28 mouse cellular contexts compared by ENCODE assay signal in genomic region chr8:119794689-119795088, GRCm38 (mm10). TPM values are rescaled to one million over a fixed set of nuclear protein-coding genes. Genes with fewer than 3 reads are reported as not detected.
A peak's percentile ranks its signal among the peaks of the same experiment; 100 is the strongest.
DNase-seq lines count a peak whose midpoint lies in the region; ATAC-seq and TF ChIP-seq lines count a peak whose summit lies in the region.
"Had no signal": no experiment of that assay in that cellular context is flagged by ENCODE, and none has a peak within 500 bp of the region (broad histone marks: within the 10 kb centered on the region; RNA-seq: fewer than 3 reads in every experiment).

No protein-coding gene starts in this region.

- no peak for TF ChIP-seq CTCF in kidney, adult 2 months (conservative IDR thresholded peaks at IDR 0.05; ENCODE audit: insufficient read depth, insufficient read length, low read depth, low read length)

- no peak for TF ChIP-seq POLR2A in kidney, adult 2 months (IDR thresholded peaks at IDR 0.05; ENCODE audit: low read depth, low read length)

- H3K4me3 ChIP-seq in hindbrain, embryonic 10.5 days = no peak overlapping the region
- no peak overlapping the region for H3K4me3 ChIP-seq in hindbrain, embryonic 12.5 days
- no peak overlapping the region for H3K4me3 ChIP-seq in kidney, embryonic 15.5 days (replicated peaks)
- no peak overlapping the region for H3K4me3 ChIP-seq in kidney, adult 2 months (ENCODE audit: insufficient read depth, low read depth, low read length)
- no peak overlapping the region for H3K4me3 ChIP-seq in limb, embryonic 10.5 days
- H3K4me3 ChIP-seq: embryonic facial prominence, embryonic 12.5 days; embryonic facial prominence, embryonic 15.5 days; forebrain, embryonic 13.5 days; heart, adult 2 months; heart, embryonic 10.5 days; heart, embryonic 13.5 days had no signal

- no peaks in the 10 kb centered on the region for H3K36me3 ChIP-seq in hindbrain, embryonic 10.5 days
- no peaks in the 10 kb centered on the region for H3K36me3 ChIP-seq in hindbrain, embryonic 12.5 days
- H3K36me3 ChIP-seq in kidney, embryonic 15.5 days = no peaks in the 10 kb centered on the region
- H3K36me3 ChIP-seq in kidney, adult 2 months (ENCODE audit: control insufficient read depth, insufficient read depth, low read length) = no peaks in the 10 kb centered on the region
- H3K36me3 ChIP-seq in limb, embryonic 10.5 days = no peaks in the 10 kb centered on the region
- H3K36me3 ChIP-seq: embryonic facial prominence, embryonic 12.5 days; embryonic facial prominence, embryonic 15.5 days; heart, embryonic 10.5 days; heart, embryonic 13.5 days had no signal

- ATAC-seq in hindbrain, embryonic 12.5 days (ENCODE audit: low FRiP score) = no peak
- no peak for ATAC-seq in kidney, embryonic 15.5 days (replicated peaks; ENCODE audit: low FRiP score)
- ATAC-seq: activated CD4-positive, CD25-positive, alpha-beta regulatory T cell, adult 4 months; CD4-positive, CD25-positive, alpha-beta regulatory T cell, adult 4 months; forebrain, embryonic 13.5 days; forebrain, embryonic 16.5 days had no signal

- H3K9me3 ChIP-seq in hindbrain, embryonic 10.5 days = no peaks in the 10 kb centered on the region
- H3K9me3 ChIP-seq in hindbrain, embryonic 12.5 days (replicated peaks) = no peaks in the 10 kb centered on the region
- no peaks in the 10 kb centered on the region for H3K9me3 ChIP-seq in kidney, embryonic 15.5 days (replicated peaks)
- H3K9me3 ChIP-seq in limb, embryonic 10.5 days (replicated peaks) = no peaks in the 10 kb centered on the region
- H3K9me3 ChIP-seq: embryonic facial prominence, embryonic 12.5 days; embryonic facial prominence, embryonic 15.5 days; forebrain, embryonic 13.5 days; heart, embryonic 10.5 days; heart, embryonic 13.5 days had no signal

- peaks cover 87% of the 10 kb centered on the region for H3K4me1 ChIP-seq in hindbrain, embryonic 10.5 days (replicated peaks)
- peaks cover 43% of the 10 kb centered on the region for H3K4me1 ChIP-seq in hindbrain, embryonic 12.5 days
- peaks cover 60% of the 10 kb centered on the region for H3K4me1 ChIP-seq in kidney, embryonic 15.5 days
- peaks cover 18% of the 10 kb centered on the region; the same call in 1 of the 2 replicates for H3K4me1 ChIP-seq in kidney, adult 2 months (ENCODE audit: control insufficient read depth, insufficient read depth, low read length)
- peaks cover 58% of the 10 kb centered on the region for H3K4me1 ChIP-seq in limb, embryonic 10.5 days

- WGBS in hindbrain, embryonic 10.5 days = 37% methylated on average over 7 of the region's 7 CpGs
- 37% methylated on average over 7 of the region's 7 CpGs for whole genome bisulfite sequencing in hindbrain, embryonic 12.5 days
- WGBS in kidney, embryonic 15.5 days = 33% methylated on average over 7 of the region's 7 CpGs
- 50% methylated on average over 7 of the region's 7 CpGs for WGBS in kidney, adult 2 months
- WGBS in limb, embryonic 10.5 days = 39% methylated on average over 7 of the region's 7 CpGs

- H3K9ac ChIP-seq in hindbrain, embryonic 12.5 days = no peak overlapping the region
- no peak overlapping the region for H3K9ac ChIP-seq in kidney, embryonic 15.5 days
- H3K9ac ChIP-seq: embryonic facial prominence, embryonic 12.5 days; embryonic facial prominence, embryonic 15.5 days; forebrain, embryonic 13.5 days; heart, embryonic 13.5 days; hindbrain, embryonic 14.5 days had no signal

- peak overlapping the region; percentile 98 for H3K27ac ChIP-seq in hindbrain, embryonic 10.5 days
- no peak overlapping the region for H3K27ac ChIP-seq in hindbrain, embryonic 12.5 days
- 0 out of 2 replicates have a peak overlapping the region, but pooled peaks have one; percentile 18 for H3K27ac ChIP-seq in kidney, embryonic 15.5 days
- no peak overlapping the region for H3K27ac ChIP-seq in kidney, adult 2 months (ENCODE audit: insufficient read depth, low read depth, low read length)
- H3K27ac ChIP-seq in limb, embryonic 10.5 days = no peak overlapping the region
- H3K27ac ChIP-seq: embryonic facial prominence, embryonic 12.5 days; embryonic facial prominence, embryonic 15.5 days; forebrain, embryonic 13.5 days; heart, adult 2 months; heart, embryonic 10.5 days; heart, embryonic 13.5 days; hindbrain, embryonic 14.5 days had no signal

- peak; percentile 68 for DNase-seq in hindbrain, embryonic 10.5 days (ENCODE audit: low spot score)
- no peak for DNase-seq in kidney, adult 2 months
- peak; percentile 25 for DNase-seq in R1 (ENCODE audit: low read depth, low spot score)
- peak; percentile 59 for DNase-seq in embryo, embryonic 10.5 days (ENCODE audit: low spot score)
- no peak for DNase-seq in limb, embryonic 10.5 days (ENCODE audit: low spot score)
- no peak for DNase-seq in layer of hippocampus, adult 18-20 months (ENCODE audit: low spot score in 2 of 2)
- DNase-seq: adrenal gland, adult 8-10 months; adrenal gland, postnatal 25 days; cerebellum, adult 11-12 months; cerebellum, adult 8-10 months; cerebellum, postnatal 10 days; cerebellum, postnatal 36 days; gastrocnemius, postnatal 10 days; gastrocnemius, postnatal 36 days; heart, adult 2 months; heart, postnatal 14 days; heart, postnatal 4 days had no signal

- no peak overlapping the region for H3K4me2 ChIP-seq in hindbrain, embryonic 12.5 days (replicated peaks)
- no peak overlapping the region for H3K4me2 ChIP-seq in kidney, embryonic 15.5 days
- H3K4me2 ChIP-seq: embryonic facial prominence, embryonic 12.5 days; embryonic facial prominence, embryonic 15.5 days; forebrain, embryonic 13.5 days; heart, embryonic 13.5 days; hindbrain, embryonic 14.5 days had no signal

- no peaks in the 10 kb centered on the region for H3K27me3 ChIP-seq in hindbrain, embryonic 10.5 days (ENCODE audit: insufficient read depth, poor library complexity, severe bottlenecking)
- no peaks in the 10 kb centered on the region for H3K27me3 ChIP-seq in hindbrain, embryonic 12.5 days
- 0 out of 2 replicates have a peak, but pooled peaks cover 3% of the 10 kb centered on the region for H3K27me3 ChIP-seq in kidney, embryonic 15.5 days
- H3K27me3 ChIP-seq in kidney, adult 2 months (replicated peaks; ENCODE audit: control insufficient read depth, insufficient read depth, low read length) = no peaks in the 10 kb centered on the region
- H3K27me3 ChIP-seq in limb, embryonic 10.5 days (ENCODE audit: low read depth, poor library complexity, severe bottlenecking) = no peaks in the 10 kb centered on the region
- H3K27me3 ChIP-seq: embryonic facial prominence, embryonic 12.5 days; embryonic facial prominence, embryonic 15.5 days; forebrain, embryonic 13.5 days; heart, embryonic 13.5 days had no signal

RNA-seq across cellular contexts. Expression of gene Tldc1, which starts 16.5 kb away (rescaled TPM):
- polyA plus RNA-seq in hindbrain, embryonic 10.5 days (2016; fragmentation: Nextera tagmentation; extraction: Ambion mirVana) = 12.6 and 15.3 TPM in 2 replicates
- polyA plus RNA-seq in hindbrain, embryonic 12.5 days (2016; fragmentation: Nextera tagmentation; extraction: Ambion mirVana) = 11.9 and 12.2 TPM in 2 replicates
- polyA plus RNA-seq in kidney, embryonic 15.5 days (2015; fragmentation: Nextera tagmentation; extraction: Ambion mirVana) = 14.9 and 15.0 TPM in 2 replicates
- 11.6 and 12.6 TPM in 2 replicates for polyA plus RNA-seq in kidney, adult 2 months (2012; rRNA removed)
- polyA plus RNA-seq in limb, embryonic 10.5 days (2016; fragmentation: Nextera tagmentation; extraction: Ambion mirVana) = 13.1 and 14.6 TPM in 2 replicates
- 10 to 100 TPM; 13.8 to 15.1 TPM for total RNA-seq in layer of hippocampus, adult 18-20 months (2021)

RNA-seq across cellular contexts. Expression of gene Cotl1, which starts 45.7 kb away (rescaled TPM):
- polyA plus RNA-seq in hindbrain, embryonic 10.5 days (2016; fragmentation: Nextera tagmentation; extraction: Ambion mirVana) = 273 and 545 TPM in 2 replicates
- 115 and 142 TPM in 2 replicates for polyA plus RNA-seq in hindbrain, embryonic 12.5 days (2016; fragmentation: Nextera tagmentation; extraction: Ambion mirVana)
- 99.2 and 138 TPM in 2 replicates for polyA plus RNA-seq in kidney, embryonic 15.5 days (2015; fragmentation: Nextera tagmentation; extraction: Ambion mirVana)
- 427 and 463 TPM in 2 replicates for polyA plus RNA-seq in kidney, adult 2 months (2012; rRNA removed)
- 53.2 and 94.6 TPM in 2 replicates for polyA plus RNA-seq in limb, embryonic 10.5 days (2016; fragmentation: Nextera tagmentation; extraction: Ambion mirVana)
- total RNA-seq in layer of hippocampus, adult 18-20 months (2021) = 100 to 1,000 TPM; 151 to 155 TPM

Comparison
In these comparisons a context has a peak if more than half of its experiments do, and no peak if none do; other contexts are left out.
1. H3K27ac ChIP-seq: peak in hindbrain, embryonic 10.5 days (single experiment) and kidney, embryonic 15.5 days (single experiment); none in hindbrain, embryonic 12.5 days (single experiment), kidney, adult 2 months (single experiment) and limb, embryonic 10.5 days (single experiment).
2. DNase-seq: peak in hindbrain, embryonic 10.5 days (single experiment), R1 (single experiment) and embryo, embryonic 10.5 days (single experiment); none in kidney, adult 2 months (single experiment), limb, embryonic 10.5 days (single experiment) and layer of hippocampus, adult 18-20 months (0 of 2).